Mouse (Mus musculus): ENCODE data around the gene Zfp119b.

DNA sequence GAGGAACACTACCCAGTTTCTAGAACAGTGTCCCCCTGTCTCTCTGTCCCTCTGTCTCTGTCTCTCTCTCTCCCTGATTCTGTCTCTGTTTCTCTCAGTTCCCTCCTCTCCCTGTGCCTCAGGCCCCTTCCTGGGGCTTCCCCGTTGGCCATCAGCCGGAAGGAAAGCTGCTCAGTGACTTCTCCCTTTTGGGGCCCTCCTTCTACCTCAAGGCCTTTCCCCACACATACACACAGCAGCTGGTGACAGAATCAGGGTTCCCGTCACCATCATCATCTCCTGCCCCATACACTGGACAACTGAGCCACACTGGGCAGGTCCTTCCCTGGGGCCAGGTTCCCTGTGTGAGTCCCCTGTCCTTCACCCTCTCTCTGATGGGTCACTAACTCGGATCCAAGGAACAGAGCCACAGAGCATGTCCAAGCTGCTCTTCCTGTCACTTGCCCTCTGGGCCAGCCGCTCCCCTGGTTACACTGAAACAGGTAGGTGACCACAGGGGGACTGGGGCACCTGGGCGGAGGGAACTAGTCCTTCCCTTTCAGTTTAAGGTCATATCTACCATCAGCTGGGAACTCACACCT, 3.2 kb upstream of the Zfp119b start, which contains the start of gene Ebi3:
- TF ChIP-seq CTCF (conservative IDR thresholded peaks at IDR 0.05; ENCODE audit: insufficient read depth, insufficient read length, low read depth, low read length) (no peak), POLR2A (IDR thresholded peaks at IDR 0.05; ENCODE audit: low read depth, low read length) (no peak)
